Mouse (Mus musculus): ENCODE measurements around the gene Lypla2.
"Not testable (repeated sequence)": the region's sequence is repeated elsewhere in the genome, so short reads cannot be mapped to it uniquely, and the experiment has no call there.

The Lypla2 gene

GRCm38 (mm10) chr4:135972556-135972906, at the start of gene Lypla2:
TSS of gene Lypla2 (minus strand) at chr4:135972626.
- peak; percentile 89 for DNase-seq

GRCm38 (mm10) chr4:136021549-136022047, 49.2 kb upstream of the Lypla2 start, which contains the start of gene Eloa:
TSS of gene Eloa (minus strand) at chr4:136021763.
- peak; percentile 99 for DNase-seq

- no peak for DNase-seq
Measured at GRCm38 (mm10) chr4:136020743-136021548, 48.5 kb upstream of the Lypla2 start.

- DNase-seq: no peak
Measured at GRCm38 (mm10) chr4:136016059-136016602, 43.7 kb upstream of the Lypla2 start.

- DNase-seq: no peak
Measured at GRCm38 (mm10) chr4:136010586-136010985, 38.2 kb upstream of the Lypla2 start.

GRCm38 (mm10) chr4:136008782-136009447, 36.5 kb upstream of the Lypla2 start:
- DNase-seq: no peak

- no peak for DNase-seq
Measured at GRCm38 (mm10) chr4:136006821-136007220, 34.4 kb upstream of the Lypla2 start.

GRCm38 (mm10) chr4:136004921-136005320, 32.5 kb upstream of the Lypla2 start:
- DNase-seq: no peak

- no peak for DNase-seq
Measured at GRCm38 (mm10) chr4:136004107-136004675, 31.8 kb upstream of the Lypla2 start.

- DNase-seq: no peak
Measured at GRCm38 (mm10) chr4:135995118-135995517, 22.7 kb upstream of the Lypla2 start.

GRCm38 (mm10) chr4:135993941-135994340, 21.5 kb upstream of the Lypla2 start:
- no peak for DNase-seq

GRCm38 (mm10) chr4:135987714-135988113, 15.3 kb upstream of the Lypla2 start:
- peak; percentile 47 for DNase-seq

- peak; percentile 94 for DNase-seq
Measured at GRCm38 (mm10) chr4:135986943-135987710, 14.7 kb upstream of the Lypla2 start, which contains the start of gene Pithd1. TSS of gene Pithd1 (minus strand) at chr4:135987264.

- DNase-seq: peak; percentile 35
Measured at GRCm38 (mm10) chr4:135986301-135986942, 14.0 kb upstream of the Lypla2 start.

GRCm38 (mm10) chr4:135985769-135986168, 13.3 kb upstream of the Lypla2 start:
- DNase-seq: no peak

GRCm38 (mm10) chr4:135985193-135985592, 12.8 kb upstream of the Lypla2 start:
- DNase-seq: no peak

- DNase-seq: no peak
Measured at GRCm38 (mm10) chr4:135984556-135984955, 12.1 kb upstream of the Lypla2 start.

- peak; percentile 56 for DNase-seq
Measured at GRCm38 (mm10) chr4:135981524-135982063, 9.2 kb upstream of the Lypla2 start.

GRCm38 (mm10) chr4:135980223-135980622, 7.8 kb upstream of the Lypla2 start:
- not testable (repeated sequence) for DNase-seq

GRCm38 (mm10) chr4:135976146-135976545, 3.7 kb upstream of the Lypla2 start:
- peak; percentile 23 for DNase-seq

Data from cerebellum, adult 9-10 months (tissue).